Mouse (Mus musculus): Measurements from ENCODE around the gene Treml1.

DNA sequence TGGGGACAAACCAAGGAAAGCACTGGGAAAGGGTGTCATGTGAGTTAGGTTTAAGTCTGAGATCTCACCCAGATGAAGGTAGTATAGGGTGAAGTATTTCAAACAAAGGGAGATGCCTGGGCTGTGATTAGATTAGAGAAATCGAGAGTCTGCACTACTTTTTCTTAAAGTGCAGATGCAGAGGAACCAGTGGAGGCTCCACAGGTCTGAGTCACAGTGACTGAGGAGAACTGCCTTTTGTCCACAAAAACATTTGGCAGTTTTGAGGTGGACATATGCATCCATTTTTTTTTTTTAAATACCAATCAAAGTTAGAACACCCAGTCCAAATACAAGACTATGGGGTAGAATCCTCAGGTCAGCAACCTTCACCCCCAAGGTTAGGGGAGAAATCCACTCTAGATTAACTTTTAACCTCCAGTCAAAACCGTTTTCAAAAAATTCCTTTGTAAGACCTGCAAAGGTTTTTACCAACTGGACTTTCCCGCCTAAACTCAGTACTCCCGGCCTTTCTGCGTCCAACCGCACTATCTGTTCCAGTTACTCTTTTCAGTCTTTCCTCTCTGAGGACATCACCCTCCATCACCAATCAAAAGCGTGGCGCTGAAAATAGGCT lies 48.3 kb downstream of the Treml1 start:
- TF ChIP-seq ZC3H11A (IDR thresholded peaks at IDR 0.05; ENCODE audit: borderline replicate concordance, low read depth, low read length): no peak
- TF ChIP-seq MAFK (IDR thresholded peaks at IDR 0.05; ENCODE audit: insufficient read depth, low read depth, low read length): no peak
- TF ChIP-seq ZNF384 (IDR thresholded peaks at IDR 0.05; ENCODE audit: low read depth, low read length): no peak
- no peak for TF ChIP-seq CHD2 (IDR thresholded peaks at IDR 0.05; ENCODE audit: low read depth, low read length)
